Mouse (Mus musculus) stomach, postnatal 0 days (tissue): Measurements from ENCODE around the gene Pank1. TPM values are rescaled to one million over a fixed set of nuclear protein-coding genes. Genes with fewer than 3 reads are reported as not detected.

Experiments used
- ATAC-seq: fragments of 200-750 bp; cut with Nextera tagmentation; 2 replicates; pipeline ENCODE4 v1.8.0; 2017; ENCODE audit not compliant: low FRiP score, low TSS enrichment
- DNase-seq: peaks from one replicate; pipeline ENCODE4 v3.0.0-alpha.2; 2016; ENCODE audit warnings: low spot score
- H3K27ac ChIP-seq: fragments of 300-500 bp; sonication (generic); replicated peaks from 2 replicates; pipeline ENCODE4 v1.5.1; 2014; ENCODE audit warnings: mild to moderate bottlenecking, control low read depth
- H3K27me3 ChIP-seq: fragments of 300-500 bp; sonication (generic); 2 replicates; pipeline ENCODE4 v1.6.1; 2014; ENCODE audit warnings: low read length; ENCODE audit not compliant: control insufficient read depth, insufficient read depth
- H3K36me3 ChIP-seq: fragments of 300-500 bp; sonication (generic); 2 replicates; pipeline ENCODE4 v1.6.1; 2014; ENCODE audit warnings: low read length, mixed read lengths; ENCODE audit not compliant: control insufficient read depth, insufficient read depth
- H3K4me1 ChIP-seq: fragments of 300-500 bp; sonication (generic); replicated peaks from 2 replicates; pipeline ENCODE4 v1.6.1; 2014; ENCODE audit warnings: antibody characterized with exemption; ENCODE audit not compliant: control insufficient read depth, insufficient read depth
- H3K4me2 ChIP-seq: fragments of 300-500 bp; sonication (generic); replicated peaks from 2 replicates; pipeline ENCODE4 v1.6.1; 2014; ENCODE audit warnings: low read depth, mild to moderate bottlenecking, control low read depth, moderate library complexity
- H3K4me3 ChIP-seq: fragments of 300-500 bp; sonication (generic); 2 replicates; pipeline ENCODE4 v1.5.1; 2014; ENCODE audit warnings: low read depth, low read length, control low read depth
- H3K9ac ChIP-seq: fragments of 300-500 bp; sonication (generic); 2 replicates; pipeline ENCODE4 v1.6.1; 2014; ENCODE audit warnings: mild to moderate bottlenecking, low read length, control low read depth, mixed read lengths
- H3K9me3 ChIP-seq: fragments of 300-500 bp; sonication (generic); 2 replicates; pipeline ENCODE4 v1.6.1; 2016; ENCODE audit warnings: low read length; ENCODE audit not compliant: control insufficient read depth
- CTCF ChIP-seq: IDR thresholded peaks from 2 replicates; pipeline ENCODE4 v1.5.1; 2016; ENCODE audit warnings: antibody characterized with exemption, low read depth, mild to moderate bottlenecking, moderate library complexity
- EP300 ChIP-seq: optimal IDR thresholded peaks from 2 replicates; pipeline ENCODE3; 2016; ENCODE audit warnings: antibody characterized with exemption
- WGBS: fragments of 180-500 bp; shearing (Covaris S2); extraction: QIAGEN DNeasy Blood & Tissue Kit; methylation state at CpG from one replicate; pipeline ENCODE4 v1.1.7; 2014; 5-methylcytosine and 5-hydroxymethylcytosine counted together
- polyA plus RNA-seq: library from polyadenylated mRNA; unstranded; fragments of >200 nt; fragmentation: Nextera tagmentation; extraction: Ambion mirVana; gene quantifications from 2 replicates; pipeline ENCODE4 v1.2.1, GENCODE M21; 2015

Pank1 gene
- polyA plus RNA-seq, 1 experiment from 2014 or later, result 3.9 TPM

DNA sequence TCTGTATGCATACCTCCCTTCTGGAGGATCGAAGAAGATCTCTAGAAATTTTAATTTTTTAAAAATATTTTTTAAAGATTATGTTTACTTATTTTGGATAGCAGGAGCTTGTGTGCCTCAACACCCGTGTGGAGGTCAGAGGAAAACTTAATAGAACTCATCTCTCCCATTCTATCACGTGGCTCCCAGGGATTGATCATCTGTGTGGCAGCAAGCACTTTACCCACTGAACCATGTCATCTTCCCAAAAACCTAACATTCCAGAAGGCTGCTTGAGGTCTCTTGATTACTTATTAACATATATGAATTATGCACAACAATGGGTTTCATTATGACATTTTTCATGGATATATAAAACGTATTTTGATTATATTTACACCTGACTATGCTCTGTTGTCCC is 82.9 kb downstream of the Pank1 start:
- WGBS, result 82% methylated on average over 4 of the region's 4 CpGs
- Histone ChIP-seq H3K9ac (no peak overlapping the region), H3K9me3 (no peaks in the 10 kb centered on the region), H3K4me3 (no peak overlapping the region), H3K36me3 (no peaks in the 10 kb centered on the region), H3K27me3 (no peaks in the 10 kb centered on the region), H3K4me2 (no peak overlapping the region), H3K27ac (no peak overlapping the region), H3K4me1 (no peaks in the 10 kb centered on the region)
- no peak for ATAC-seq
- TF ChIP-seq EP300 (no peak), CTCF (no peak)
- DNase-seq, result no peak

DNA sequence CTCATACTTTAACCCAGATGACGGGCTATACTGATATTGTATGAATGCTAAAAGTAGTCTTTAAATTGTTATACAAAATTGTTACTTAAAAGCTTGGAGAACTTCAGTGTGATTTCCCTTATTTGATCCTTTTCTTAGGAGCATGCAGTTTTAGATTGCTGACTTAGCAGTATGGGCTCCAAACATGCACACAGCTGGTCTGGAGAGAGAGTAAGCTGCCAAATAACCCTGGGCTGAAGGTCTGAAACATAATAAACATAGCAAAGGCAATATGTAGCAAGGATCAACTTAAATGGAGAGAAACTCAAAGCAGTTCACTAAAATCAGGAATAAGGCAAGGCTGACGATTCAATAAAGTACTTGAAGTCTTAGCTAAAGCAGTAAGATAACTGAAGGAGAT is 96.8 kb downstream of the Pank1 start:
- no peak for TF ChIP-seq CTCF
- no peak for TF ChIP-seq EP300
- no peaks in the 10 kb centered on the region for H3K36me3 ChIP-seq
- H3K27me3 ChIP-seq, result no peaks in the 10 kb centered on the region
- H3K9me3 ChIP-seq, result no peaks in the 10 kb centered on the region
- ATAC-seq, result no peak
- H3K4me2 ChIP-seq, result no peak overlapping the region
- 63% methylated on average over 2 of the region's 2 CpGs for WGBS
- H3K27ac ChIP-seq, result no peak overlapping the region
- H3K9ac ChIP-seq, result no peak overlapping the region
- DNase-seq, result no peak
- no peak overlapping the region for H3K4me3 ChIP-seq
- H3K4me1 ChIP-seq, result no peaks in the 10 kb centered on the region

DNA sequence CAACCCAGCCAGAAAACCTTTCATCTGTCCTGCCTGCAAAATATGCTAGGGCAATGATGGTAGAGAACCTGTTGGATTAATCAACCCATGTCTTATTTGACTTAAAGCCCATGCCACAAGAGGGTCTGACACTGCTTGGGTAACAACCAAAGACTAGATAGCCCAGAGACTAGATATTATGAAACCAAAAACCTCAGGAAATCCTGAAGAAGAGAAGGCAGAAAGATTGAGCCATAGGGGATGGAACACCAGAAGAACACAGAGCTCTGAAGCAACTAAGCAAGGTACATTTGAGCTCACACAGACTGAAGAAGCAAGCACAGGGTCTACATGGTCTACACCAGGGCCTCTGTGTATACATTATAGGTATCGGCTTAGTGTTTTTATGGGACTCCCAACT is 100.3 kb downstream of the Pank1 start:
- no peak for ATAC-seq
- Histone ChIP-seq H3K36me3 (no peaks in the 10 kb centered on the region), H3K27ac (no peak overlapping the region), H3K4me2 (no peak overlapping the region), H3K9ac (no peak overlapping the region), H3K9me3 (no peaks in the 10 kb centered on the region), H3K4me3 (no peak overlapping the region), H3K4me1 (no peaks in the 10 kb centered on the region), H3K27me3 (no peaks in the 10 kb centered on the region)
- WGBS, result 100% methylated on average over 1 of the region's 1 CpGs
- no peak for DNase-seq
- TF ChIP-seq CTCF, result no peak
- no peak for TF ChIP-seq EP300

DNA sequence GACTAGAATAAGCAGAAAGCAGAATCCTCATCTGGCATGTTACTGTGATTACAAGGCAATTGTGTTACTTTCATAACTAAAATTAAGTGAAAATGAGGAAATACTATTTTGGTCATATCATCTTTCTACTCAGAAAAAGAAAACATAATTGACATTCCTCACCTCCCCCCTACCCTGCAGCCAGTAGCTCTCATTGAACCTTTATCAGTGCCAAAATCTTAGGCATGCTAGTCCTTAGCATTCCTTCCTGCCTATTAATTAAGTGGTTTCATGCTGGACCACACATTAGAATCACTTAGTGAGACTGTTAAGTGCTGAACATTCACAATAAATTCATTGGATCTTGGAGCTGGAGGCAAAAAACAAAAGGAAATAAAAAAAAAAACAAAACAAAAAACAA is 101.2 kb downstream of the Pank1 start:
- H3K9ac ChIP-seq, result no peak overlapping the region
- no peak for DNase-seq

DNA sequence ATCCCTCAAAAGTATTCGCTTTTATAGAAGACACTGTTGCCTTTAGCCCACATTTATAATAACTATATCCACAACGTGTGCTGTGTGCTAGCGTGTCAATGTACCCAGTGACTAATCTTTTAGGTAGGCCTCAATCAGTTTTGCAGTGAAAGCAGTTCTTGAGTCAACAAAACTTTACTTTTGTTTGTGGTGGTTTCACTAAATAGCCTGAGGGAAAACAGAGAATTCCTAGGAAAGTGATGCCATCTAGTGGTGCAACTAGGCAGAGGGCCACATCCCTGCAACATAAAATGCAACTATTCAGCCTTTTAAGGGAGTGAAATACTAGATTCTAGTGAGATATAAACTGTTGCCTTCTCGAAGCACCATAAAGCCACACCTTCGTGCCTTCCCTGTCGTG is 106.5 kb downstream of the Pank1 start:
- Histone ChIP-seq H3K4me1 (no peaks in the 10 kb centered on the region), H3K27me3 (no peaks in the 10 kb centered on the region), H3K36me3 (no peaks in the 10 kb centered on the region), H3K9ac (no peak overlapping the region), H3K9me3 (no peaks in the 10 kb centered on the region), H3K27ac (no peak overlapping the region), H3K4me2 (no peak overlapping the region), H3K4me3 (no peak overlapping the region)
- ATAC-seq (peak; percentile 85), DNase-seq (peak; percentile 50)
- TF ChIP-seq EP300, result no peak
- TF ChIP-seq CTCF, result peak; percentile 93
- 18% methylated on average over 6 of the region's 6 CpGs for WGBS

More for the DNA sequence above, 101.2 kb downstream of the Pank1 start:
- TF ChIP-seq EP300 (no peak), CTCF (no peak)
- H3K9me3 ChIP-seq, result no peaks in the 10 kb centered on the region
- H3K4me1 ChIP-seq, result no peaks in the 10 kb centered on the region
- ATAC-seq, result no peak
- no peak overlapping the region for H3K4me3 ChIP-seq
- H3K27me3 ChIP-seq, result no peaks in the 10 kb centered on the region
- H3K36me3 ChIP-seq, result no peaks in the 10 kb centered on the region
- H3K4me2 ChIP-seq, result no peak overlapping the region
- no peak overlapping the region for H3K27ac ChIP-seq

DNA sequence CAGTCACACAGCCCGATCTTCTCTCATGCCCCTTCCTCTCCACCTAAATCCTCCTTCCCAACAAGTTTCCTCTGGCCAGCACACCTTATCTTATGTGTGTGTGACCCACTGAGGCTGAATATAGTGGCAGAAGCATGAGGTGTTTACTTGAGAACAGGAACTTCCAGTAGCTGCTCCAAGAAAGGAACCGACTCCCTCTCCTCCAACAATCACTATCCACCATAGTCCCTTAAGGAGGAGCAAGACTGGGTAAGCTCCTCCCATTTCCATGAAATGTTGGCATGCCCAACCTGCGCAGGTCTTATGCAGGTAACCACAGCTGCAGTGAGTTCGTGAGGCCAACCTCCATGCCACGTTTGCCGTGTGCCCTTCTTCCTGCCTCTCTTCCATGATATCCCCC is 108.5 kb downstream of the Pank1 start:
- H3K4me3 ChIP-seq, result no peak overlapping the region
- H3K27me3 ChIP-seq, result no peaks in the 10 kb centered on the region
- no peak overlapping the region for H3K4me2 ChIP-seq
- H3K9ac ChIP-seq, result no peak overlapping the region
- TF ChIP-seq EP300, result no peak
- TF ChIP-seq CTCF, result no peak
- DNase-seq (no peak), ATAC-seq (peak; percentile 56; the same call in 1 of the 2 replicates)
- H3K4me1 ChIP-seq, result no peaks in the 10 kb centered on the region
- no peak overlapping the region for H3K27ac ChIP-seq
- WGBS, result 76% methylated on average over 6 of the region's 6 CpGs
- H3K9me3 ChIP-seq, result no peaks in the 10 kb centered on the region
- no peaks in the 10 kb centered on the region for H3K36me3 ChIP-seq
